Comparison of ENCODE assay signal across 26 mouse cellular contexts in the genomic region with DNA sequence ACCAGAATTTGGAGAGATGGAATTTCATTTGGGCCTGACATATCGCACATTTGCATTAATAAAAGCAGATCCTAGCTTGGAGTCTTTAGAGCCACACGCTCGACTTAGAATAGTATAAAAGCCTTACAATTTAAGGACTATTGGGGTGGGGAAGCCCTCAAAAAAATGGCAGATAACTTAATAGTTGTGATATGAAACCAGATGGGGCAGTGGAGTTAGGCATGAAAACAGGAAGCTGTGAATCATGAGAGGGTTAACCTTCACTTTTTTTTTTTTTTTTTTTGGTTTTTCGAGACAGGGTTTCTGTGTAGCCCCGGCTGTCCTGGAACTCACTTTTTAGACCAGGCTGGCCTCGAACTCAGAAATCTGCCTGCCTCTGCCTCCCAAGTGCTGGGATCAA. TPM values are rescaled to one million over a fixed set of nuclear protein-coding genes. Genes with fewer than 3 reads are reported as not detected.
"Had no signal": no experiment of that assay in that cellular context is flagged by ENCODE, and none has a peak within 500 bp of the region (broad histone marks: within the 10 kb centered on the region; RNA-seq: fewer than 3 reads in every experiment).

No protein-coding gene starts in this region.

- H3K4me3 ChIP-seq: layer of hippocampus, adult 2 months; left cerebral cortex, adult 2 months; midbrain, embryonic 12.5 days; midbrain, embryonic 15.5 days; neural tube, embryonic 12.5 days; neural tube, embryonic 15.5 days had no signal

- H3K27me3 ChIP-seq: midbrain, embryonic 12.5 days; midbrain, embryonic 15.5 days; neural tube, embryonic 12.5 days had no signal

- ATAC-seq: intestine, postnatal 0 days; lung, postnatal 0 days; midbrain, embryonic 15.5 days had no signal

- H3K4me2 ChIP-seq: lung, embryonic 14.5 days; midbrain, embryonic 12.5 days; midbrain, embryonic 15.5 days; neural tube, embryonic 12.5 days; neural tube, embryonic 15.5 days had no signal

- H3K9me3 ChIP-seq: midbrain, embryonic 12.5 days; midbrain, embryonic 15.5 days; neural tube, embryonic 12.5 days; neural tube, embryonic 15.5 days had no signal

- H3K9ac ChIP-seq: liver, embryonic 14.5 days; lung, embryonic 14.5 days; midbrain, embryonic 12.5 days; midbrain, embryonic 15.5 days; neural tube, embryonic 12.5 days; neural tube, embryonic 15.5 days had no signal

- H3K36me3 ChIP-seq: midbrain, embryonic 12.5 days; midbrain, embryonic 15.5 days; neural tube, embryonic 12.5 days; neural tube, embryonic 15.5 days had no signal

- H3K27ac ChIP-seq: kidney, postnatal 0 days; layer of hippocampus, adult 2 months; left cerebral cortex, adult 2 months; macrophage; midbrain, embryonic 12.5 days; midbrain, embryonic 15.5 days; neural tube, embryonic 12.5 days; neural tube, embryonic 15.5 days had no signal

- DNase-seq: kidney, adult 2 months; kidney, postnatal 25 days; layer of hippocampus, adult 9-11 months; lung, embryonic 14.5 days; right cerebral cortex, adult 18-20 months; right cerebral cortex, postnatal 25 days; spleen, adult 18-20 months had no signal

RNA-seq across cellular contexts. Expression of gene Lpcat2b, which starts 4.8 kb away (rescaled TPM):
- total RNA-seq: megakaryocyte, adult 5-6 weeks had no signal
- polyA plus RNA-seq: intestine, embryonic 14.5 days; intestine, postnatal 0 days; kidney, adult 2 months; kidney, embryonic 14.5 days; kidney, postnatal 0 days; large intestine, adult 2 months; limb, embryonic 11.5 days; limb, embryonic 14.5 days; liver, embryonic 14.5 days; lung, embryonic 14.5 days; lung, postnatal 0 days; macrophage; midbrain, embryonic 12.5 days; midbrain, embryonic 15.5 days; neural tube, embryonic 12.5 days; neural tube, embryonic 15.5 days; stomach, embryonic 16.5 days; urinary bladder, adult 2 months had no signal

RNA-seq across cellular contexts. Expression of gene Ephx4, which starts 33.6 kb away (rescaled TPM):
- total RNA-seq: megakaryocyte, adult 5-6 weeks had no signal
- polyA plus RNA-seq: macrophage had no signal
